Mouse (Mus musculus) hindbrain, embryonic 14.5 days (tissue): ENCODE results near the gene L3mbtl3. TPM values are rescaled to one million over a fixed set of nuclear protein-coding genes. Genes with fewer than 3 reads are reported as not detected.

Experiments used
- ATAC-seq: fragments of 200-750 bp; cut with Nextera tagmentation; 2 replicates; pipeline ENCODE4 v1.8.0; 2017; ENCODE audit warnings: moderate number of reproducible peaks, mild to moderate bottlenecking, moderate TSS enrichment, moderate library complexity; ENCODE audit not compliant: low FRiP score
- DNase-seq: peaks from one replicate; pipeline ENCODE4 v3.0.0-alpha.2; 2015; ENCODE audit warnings: low spot score
- H3K27ac ChIP-seq: fragments of 300-500 bp; sonication (generic); 2 replicates; pipeline ENCODE4 v1.5.1; 2014; ENCODE audit warnings: mild to moderate bottlenecking, moderate library complexity
- H3K27me3 ChIP-seq: fragments of 300-500 bp; sonication (generic); 2 replicates; pipeline ENCODE4 v1.6.1; 2014; ENCODE audit warnings: mild to moderate bottlenecking, low read length, mixed read lengths; ENCODE audit not compliant: control insufficient read depth, insufficient read depth
- H3K36me3 ChIP-seq: fragments of 300-500 bp; sonication (generic); replicated peaks from 2 replicates; pipeline ENCODE4 v1.6.1; 2014; ENCODE audit not compliant: control insufficient read depth, insufficient read depth
- H3K4me1 ChIP-seq: fragments of 300-500 bp; sonication (generic); replicated peaks from 2 replicates; pipeline ENCODE4 v1.6.1; 2014; ENCODE audit warnings: antibody characterized with exemption, low read length, mixed read lengths; ENCODE audit not compliant: control insufficient read depth, insufficient read depth
- H3K4me2 ChIP-seq: fragments of 300-500 bp; sonication (generic); replicated peaks from 2 replicates; pipeline ENCODE4 v1.6.1; 2014; ENCODE audit warnings: mild to moderate bottlenecking, moderate library complexity
- H3K4me3 ChIP-seq: fragments of 300-500 bp; sonication (generic); replicated peaks from 2 replicates; pipeline ENCODE4 v1.5.1; 2014; ENCODE audit warnings: mild to moderate bottlenecking, low read length
- H3K9ac ChIP-seq: fragments of 300-500 bp; sonication (generic); 2 replicates; pipeline ENCODE4 v1.6.1; 2014
- H3K9me3 ChIP-seq: fragments of 300-500 bp; sonication (generic); 2 replicates; pipeline ENCODE4 v1.6.1; 2016; ENCODE audit warnings: low read length; ENCODE audit not compliant: control insufficient read depth
- WGBS: fragments of 180-500 bp; shearing (Covaris S2); extraction: QIAGEN DNeasy Blood & Tissue Kit; methylation state at CpG from one replicate; pipeline ENCODE4 v1.1.7; 2014; 5-methylcytosine and 5-hydroxymethylcytosine counted together
- polyA plus RNA-seq: library from polyadenylated mRNA; unstranded; fragments of >200 nt; fragmentation: Nextera tagmentation; extraction: Ambion mirVana; gene quantifications from 2 replicates; pipeline ENCODE4 v1.2.1, GENCODE M21; 2014

L3mbtl3 gene
- polyA plus RNA-seq, 1 experiment from 2014 or later, result 25.8 TPM

GRCm38 (mm10) chr10:26350153-26350552, 25.6 kb downstream of the L3mbtl3 start:
- Histone ChIP-seq H3K27me3 (no peaks in the 10 kb centered on the region), H3K9ac (no peak overlapping the region), H3K9me3 (no peaks in the 10 kb centered on the region), H3K4me3 (no peak overlapping the region), H3K4me1 (no peaks in the 10 kb centered on the region), H3K27ac (no peak overlapping the region), H3K36me3 (peaks cover 8% of the 10 kb centered on the region; the same call in 1 of the 2 replicates), H3K4me2 (no peak overlapping the region)
- ATAC-seq (no peak), DNase-seq (no peak)
- 69% methylated on average over 1 of the region's 1 CpGs for WGBS

- DNase-seq (no peak), ATAC-seq (no peak)
- Histone ChIP-seq H3K27me3 (no peaks in the 10 kb centered on the region), H3K4me2 (no peak overlapping the region), H3K4me1 (no peaks in the 10 kb centered on the region), H3K9me3 (no peaks in the 10 kb centered on the region), H3K9ac (no peak overlapping the region), H3K4me3 (no peak overlapping the region), H3K27ac (no peak overlapping the region), H3K36me3 (peaks cover 17% of the 10 kb centered on the region)
- WGBS, result 35% methylated on average over 7 of the region's 7 CpGs
Measured at GRCm38 (mm10) chr10:26347614-26348013, 28.2 kb downstream of the L3mbtl3 start.

GRCm38 (mm10) chr10:26345879-26346278, 29.9 kb downstream of the L3mbtl3 start:
- Histone ChIP-seq H3K36me3 (peaks cover 28% of the 10 kb centered on the region), H3K27me3 (no peaks in the 10 kb centered on the region), H3K9me3 (no peaks in the 10 kb centered on the region), H3K27ac (no peak overlapping the region), H3K9ac (no peak overlapping the region), H3K4me1 (no peaks in the 10 kb centered on the region), H3K4me2 (no peak overlapping the region), H3K4me3 (no peak overlapping the region)
- DNase-seq (no peak), ATAC-seq (no peak)
- WGBS, result 100% methylated on average over 1 of the region's 1 CpGs

DNA sequence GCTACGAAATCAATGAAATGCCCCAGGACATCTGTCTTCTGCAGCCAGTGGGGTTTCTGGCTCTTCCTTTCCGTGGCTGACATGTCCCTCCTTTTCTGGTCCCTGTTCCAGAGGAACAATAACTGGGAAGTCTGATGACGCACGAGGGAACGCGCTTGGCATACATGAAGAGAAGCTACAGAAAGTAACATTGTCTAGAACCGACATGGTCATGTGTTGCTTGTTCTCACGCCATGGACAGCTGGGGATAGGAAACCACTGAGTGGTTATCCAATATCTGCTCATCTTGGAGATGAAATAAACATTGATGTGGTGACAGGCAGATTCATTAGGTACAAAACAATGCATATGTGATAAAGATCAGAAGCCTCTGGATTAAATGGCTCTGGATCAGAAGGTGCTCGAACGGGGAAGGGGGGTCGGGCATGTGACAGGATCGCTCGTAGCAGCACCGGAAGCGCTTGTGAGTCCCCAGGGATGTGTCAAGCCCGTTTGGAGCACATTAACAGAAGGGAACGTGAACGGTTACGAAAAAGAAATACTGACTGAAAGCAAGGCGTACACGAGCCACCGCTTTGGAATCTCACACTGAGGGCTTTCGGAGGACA, 37.8 kb downstream of the L3mbtl3 start:
- no peaks in the 10 kb centered on the region for H3K27me3 ChIP-seq
- peaks cover 70% of the 10 kb centered on the region for H3K36me3 ChIP-seq
- H3K9me3 ChIP-seq, result no peaks in the 10 kb centered on the region
- no peak overlapping the region for H3K4me3 ChIP-seq
- H3K4me1 ChIP-seq, result no peaks in the 10 kb centered on the region
- no peak overlapping the region for H3K9ac ChIP-seq
- 78% methylated on average over 23 of the region's 23 CpGs for WGBS
- H3K4me2 ChIP-seq, result no peak overlapping the region
- H3K27ac ChIP-seq, result no peak overlapping the region
- no peak for DNase-seq
- ATAC-seq, result no peak

DNA sequence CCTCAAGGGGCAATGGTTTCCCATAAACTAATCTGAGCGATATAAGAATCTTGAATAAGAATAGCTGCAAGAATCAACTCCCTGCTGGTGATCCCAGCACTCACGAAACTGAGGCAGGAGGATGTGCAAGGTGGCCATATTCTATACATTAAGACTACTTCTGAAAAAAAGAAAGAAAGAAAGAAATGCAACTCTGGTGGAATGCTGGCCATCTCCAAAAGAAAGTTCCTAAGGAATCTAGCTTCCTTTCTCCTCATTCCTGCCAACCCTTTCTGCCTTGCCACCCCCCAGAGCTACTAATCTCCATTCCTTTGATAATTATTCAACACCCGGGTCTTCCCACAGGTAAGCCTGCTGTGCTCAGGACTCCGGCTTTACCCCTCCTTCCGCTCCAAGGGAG, 41.8 kb downstream of the L3mbtl3 start:
- no peak overlapping the region for H3K4me2 ChIP-seq
- H3K36me3 ChIP-seq, result peaks cover 40% of the 10 kb centered on the region
- no peaks in the 10 kb centered on the region for H3K27me3 ChIP-seq
- no peaks in the 10 kb centered on the region for H3K9me3 ChIP-seq
- H3K9ac ChIP-seq, result no peak overlapping the region
- DNase-seq (no peak), ATAC-seq (no peak)
- H3K27ac ChIP-seq, result no peak overlapping the region
- no peak overlapping the region for H3K4me3 ChIP-seq
- 46% methylated on average over 5 of the region's 5 CpGs for WGBS
- peaks cover 4% of the 10 kb centered on the region; the same call in 1 of the 2 replicates for H3K4me1 ChIP-seq

GRCm38 (mm10) chr10:26332781-26333180, 43.0 kb downstream of the L3mbtl3 start:
- Histone ChIP-seq H3K27ac (no peak overlapping the region), H3K9ac (no peak overlapping the region), H3K27me3 (no peaks in the 10 kb centered on the region), H3K4me2 (no peak overlapping the region), H3K9me3 (no peaks in the 10 kb centered on the region), H3K36me3 (peaks cover 29% of the 10 kb centered on the region), H3K4me3 (no peak overlapping the region), H3K4me1 (peaks cover 8% of the 10 kb centered on the region)
- ATAC-seq (no peak), DNase-seq (no peak)
- WGBS, result 24% methylated on average over 2 of the region's 2 CpGs

- 56% methylated on average over 3 of the region's 3 CpGs for WGBS
Measured at GRCm38 (mm10) chr10:26328843-26329242, 46.9 kb downstream of the L3mbtl3 start.

DNA sequence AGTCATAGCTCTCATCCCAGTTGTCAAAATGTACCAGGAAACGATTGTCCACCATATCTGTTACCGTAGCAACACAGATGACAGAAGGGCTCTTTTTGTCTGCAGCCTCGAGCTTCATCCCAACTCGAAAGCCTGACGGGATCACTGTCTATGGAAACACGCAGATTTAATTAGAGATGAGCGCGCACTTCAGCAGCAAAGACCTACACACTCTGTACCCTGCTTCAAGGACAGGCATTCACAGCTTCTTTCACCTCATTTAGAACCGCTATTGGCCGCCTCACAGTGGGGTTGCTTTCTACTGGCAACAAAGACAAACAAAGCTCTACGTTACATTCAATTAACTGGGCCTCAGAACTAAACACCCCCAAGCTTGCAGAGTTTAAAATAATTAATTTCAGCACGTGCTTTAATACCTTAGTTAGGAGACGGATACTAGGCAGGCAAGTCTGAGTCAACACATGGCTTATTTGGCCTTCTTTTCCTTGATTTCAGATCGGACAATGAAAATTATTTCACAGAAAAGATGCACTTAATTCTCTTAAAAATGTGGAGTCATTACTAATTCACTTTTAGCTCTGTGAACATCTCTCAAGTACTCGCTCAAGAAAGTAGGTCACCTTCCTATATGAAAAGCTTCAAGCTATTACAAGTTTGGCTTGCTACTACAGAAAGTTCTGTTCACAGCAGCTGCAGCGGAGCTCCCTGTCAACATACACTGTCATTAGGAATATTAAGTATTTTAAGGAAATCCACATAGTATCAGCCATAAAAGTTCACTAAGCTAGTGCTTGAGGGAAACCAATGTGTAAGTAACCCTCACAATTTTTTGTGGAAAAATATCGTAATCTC, 47.9 kb downstream of the L3mbtl3 start:
- H3K9ac ChIP-seq, result no peak overlapping the region
- no peaks in the 10 kb centered on the region for H3K9me3 ChIP-seq
- DNase-seq, result peak; percentile 28
- peak; percentile 82 for ATAC-seq
- 22% methylated on average over 17 of the region's 17 CpGs for WGBS
- H3K27me3 ChIP-seq, result no peaks in the 10 kb centered on the region
- peak overlapping the region; percentile 55 for H3K27ac ChIP-seq
- no peak overlapping the region for H3K4me2 ChIP-seq
- peaks cover 13% of the 10 kb centered on the region for H3K4me1 ChIP-seq
- no peak overlapping the region for H3K4me3 ChIP-seq
- H3K36me3 ChIP-seq, result peaks cover 39% of the 10 kb centered on the region

More at GRCm38 (mm10) chr10:26328843-26329242, 46.9 kb downstream of the L3mbtl3 start:
- H3K4me1 ChIP-seq, result peaks cover 13% of the 10 kb centered on the region
- H3K27ac ChIP-seq, result no peak overlapping the region
- ATAC-seq (no peak), DNase-seq (no peak)
- H3K9ac ChIP-seq, result no peak overlapping the region
- no peak overlapping the region for H3K4me3 ChIP-seq
- no peaks in the 10 kb centered on the region for H3K27me3 ChIP-seq
- H3K4me2 ChIP-seq, result no peak overlapping the region
- no peaks in the 10 kb centered on the region for H3K9me3 ChIP-seq
- peaks cover 37% of the 10 kb centered on the region for H3K36me3 ChIP-seq

GRCm38 (mm10) chr10:26327291-26327690, 48.5 kb downstream of the L3mbtl3 start:
- ATAC-seq, result peak; percentile 41; the same call in 1 of the 2 replicates

More at GRCm38 (mm10) chr10:26327291-26327690, 48.5 kb downstream of the L3mbtl3 start:
- 38% methylated on average over 5 of the region's 5 CpGs for WGBS
- Histone ChIP-seq H3K4me3 (no peak overlapping the region), H3K27me3 (no peaks in the 10 kb centered on the region), H3K4me1 (peaks cover 13% of the 10 kb centered on the region), H3K9ac (no peak overlapping the region), H3K4me2 (no peak overlapping the region), H3K36me3 (peaks cover 39% of the 10 kb centered on the region), H3K27ac (0 out of 2 replicates have a peak overlapping the region, but pooled peaks have one; percentile 55), H3K9me3 (no peaks in the 10 kb centered on the region)
- no peak for DNase-seq
